Mouse (Mus musculus) MEL (cell line): ENCODE results near the gene Ergic1. TPM values are rescaled to one million over a fixed set of nuclear protein-coding genes. Genes with fewer than 3 reads are reported as not detected.

Source experiments
- DNase-seq: peaks from one replicate; pipeline ENCODE4 v3.0.0; 2011; ENCODE audit warnings: low read depth, low spot score
- H3K27ac ChIP-seq: 2 replicates; pipeline ENCODE4 v1.5.1; 2012; ENCODE audit warnings: low read depth, mild to moderate bottlenecking, control low read depth, low read length, moderate library complexity; ENCODE audit not compliant: control insufficient read depth
- H3K27me3 ChIP-seq, 2 experiments: fragments of 150-350 bp in 1 of 2; sonication (generic) in 1 of 2; 2 replicates each; pipeline ENCODE4 v1.6.1; 2012; ENCODE audit warnings: low read length in 2 of 2, mild to moderate bottlenecking in 2 of 2, improper control_type of control experiment in 1 of 2, moderate library complexity in 1 of 2; ENCODE audit not compliant: insufficient read depth in 2 of 2, control insufficient read depth in 1 of 2
- H3K36me3 ChIP-seq, 2 experiments: 2 replicates each; pipeline ENCODE4 v1.6.1; 2012 to 2014; ENCODE audit warnings: low read length in 2 of 2, improper control_type of control experiment in 1 of 2, inconsistent platforms in 1 of 2, mild to moderate bottlenecking in 1 of 2; ENCODE audit not compliant: insufficient read depth in 2 of 2, control insufficient read depth in 1 of 2
- H3K4me1 ChIP-seq, 2 experiments: fragments of 150-350 bp in 1 of 2; sonication (generic) in 1 of 2; 2 replicates each; pipeline ENCODE4 v1.6.1; 2012; ENCODE audit warnings: low read length in 2 of 2, improper control_type of control experiment in 1 of 2, mild to moderate bottlenecking in 1 of 2; ENCODE audit not compliant: insufficient read depth in 2 of 2, control insufficient read depth in 1 of 2
- H3K4me3 ChIP-seq, 2 experiments: fragments of 150-350 bp in 1 of 2; sonication (generic) in 1 of 2; 2 replicates each; pipeline ENCODE4 v1.5.1; 2012; ENCODE audit warnings: low read depth in 2 of 2, low read length in 2 of 2, mild to moderate bottlenecking in 2 of 2, moderate library complexity in 2 of 2, control low read depth in 1 of 2, improper control_type of control experiment in 1 of 2; ENCODE audit not compliant: control insufficient read depth in 1 of 2, insufficient read depth in 1 of 2
- H3K79me2 ChIP-seq: 2 replicates; pipeline ENCODE4 v1.6.1; 2012; ENCODE audit warnings: mild to moderate bottlenecking, low read length, moderate library complexity; ENCODE audit not compliant: control insufficient read depth, poor library complexity, insufficient read depth
- H3K9ac ChIP-seq: 2 replicates; pipeline ENCODE4 v1.6.1; 2012; ENCODE audit warnings: low read depth, mild to moderate bottlenecking, control low read depth, low read length, moderate library complexity; ENCODE audit not compliant: control insufficient read depth, poor library complexity, severe bottlenecking
- H3K9me3 ChIP-seq: fragments of 150-350 bp; sonication (generic); replicated peaks from 2 replicates; pipeline ENCODE4 v1.6.1; 2012; ENCODE audit warnings: mild to moderate bottlenecking, low read length, improper control_type of control experiment, moderate library complexity; ENCODE audit not compliant: insufficient read depth
- BHLHE40 ChIP-seq: IDR thresholded peaks from 2 replicates; pipeline ENCODE4 v1.6.1; 2012; ENCODE audit warnings: low read depth, mild to moderate bottlenecking, inconsistent platforms, low read length, improper control_type of control experiment, borderline replicate concordance
- CHD1 ChIP-seq: IDR thresholded peaks from 2 replicates; pipeline ENCODE4 v1.6.1; 2012; ENCODE audit warnings: low read depth, mild to moderate bottlenecking, inconsistent platforms, low read length, improper control_type of control experiment
- CHD2 ChIP-seq: IDR thresholded peaks from 2 replicates; pipeline ENCODE4 v1.6.1; 2011; ENCODE audit warnings: low read length, improper control_type of control experiment
- CTCF ChIP-seq, 3 experiments: IDR thresholded peaks in 2 of 3; conservative IDR thresholded peaks in 1 of 3; 2 replicates each; pipeline ENCODE4 v1.5.1; 2011 to 2012; ENCODE audit warnings: low read length in 3 of 3, low read depth in 2 of 3, mild to moderate bottlenecking in 2 of 3, improper control_type of control experiment in 1 of 3, inconsistent platforms in 1 of 3, mixed read lengths in 1 of 3, moderate library complexity in 1 of 3; ENCODE audit not compliant: control insufficient read depth in 1 of 3, insufficient read depth in 1 of 3, poor library complexity in 1 of 3, severe bottlenecking in 1 of 3
- E2F4 ChIP-seq: IDR thresholded peaks from 2 replicates; pipeline ENCODE4 v1.6.1; 2011; ENCODE audit warnings: low read depth, low read length, improper control_type of control experiment, borderline replicate concordance
- ELF1 ChIP-seq: IDR thresholded peaks from 2 replicates; pipeline ENCODE4 v1.6.1; 2014; ENCODE audit warnings: low read depth, mild to moderate bottlenecking, inconsistent platforms, low read length, improper control_type of control experiment, moderate library complexity
- EP300 ChIP-seq, 2 experiments: IDR thresholded peaks; 2 replicates each; pipeline ENCODE4 v1.6.1; 2011; ENCODE audit warnings: improper control_type of control experiment in 2 of 2, low read length in 2 of 2, low read depth in 1 of 2, mild to moderate bottlenecking in 1 of 2
- ETS1 ChIP-seq: IDR thresholded peaks from 2 replicates; pipeline ENCODE4 v1.6.1; 2012; ENCODE audit warnings: low read depth, mild to moderate bottlenecking, inconsistent platforms, low read length, improper control_type of control experiment, moderate library complexity
- GATA1 ChIP-seq: IDR thresholded peaks from 2 replicates; pipeline ENCODE4 v1.6.1; 2011; ENCODE audit warnings: low read depth, low read length, improper control_type of control experiment
- HCFC1 ChIP-seq: IDR thresholded peaks from 2 replicates; pipeline ENCODE4 v1.6.1; 2012; ENCODE audit warnings: low read depth, mild to moderate bottlenecking, inconsistent platforms, low read length, improper control_type of control experiment, moderate library complexity
- JUND ChIP-seq: IDR thresholded peaks from 2 replicates; pipeline ENCODE4 v1.6.1; 2011; ENCODE audit warnings: low read depth, mild to moderate bottlenecking, improper control_type of control experiment, low read length
- MAFK ChIP-seq: IDR thresholded peaks from 2 replicates; pipeline ENCODE4 v1.6.1; 2011; ENCODE audit warnings: low read depth, mild to moderate bottlenecking, low read length, improper control_type of control experiment, borderline replicate concordance
- MAX ChIP-seq: IDR thresholded peaks from 2 replicates; pipeline ENCODE4 v1.6.1; 2011; ENCODE audit warnings: low read length, improper control_type of control experiment
- MAZ ChIP-seq: IDR thresholded peaks from 2 replicates; pipeline ENCODE4 v1.6.1; 2012; ENCODE audit warnings: low read depth, mild to moderate bottlenecking, inconsistent platforms, low read length, improper control_type of control experiment
- MEF2A ChIP-seq: IDR thresholded peaks from 2 replicates; pipeline ENCODE4 v1.6.1; 2014; ENCODE audit warnings: low read depth, mild to moderate bottlenecking, inconsistent platforms, low read length, improper control_type of control experiment; ENCODE audit not compliant: poor library complexity, insufficient replicate concordance, severe bottlenecking; ENCODE audit errors: extremely low read depth
- MXI1 ChIP-seq: IDR thresholded peaks from 2 replicates; pipeline ENCODE4 v1.6.1; 2011; ENCODE audit warnings: mild to moderate bottlenecking, low read depth, low read length, improper control_type of control experiment
- MYB ChIP-seq: IDR thresholded peaks from 2 replicates; pipeline ENCODE4 v1.6.1; 2011; ENCODE audit warnings: mild to moderate bottlenecking, low read depth, low read length, improper control_type of control experiment
- MYC ChIP-seq: IDR thresholded peaks from 2 replicates; pipeline ENCODE4 v1.6.1; 2011; ENCODE audit warnings: low read depth, mild to moderate bottlenecking, low read length, improper control_type of control experiment, moderate library complexity
- NELFE ChIP-seq: IDR thresholded peaks from 2 replicates; pipeline ENCODE4 v1.6.1; 2011; ENCODE audit warnings: low read depth, low read length, improper control_type of control experiment
- NRF1 ChIP-seq: IDR thresholded peaks from 2 replicates; pipeline ENCODE4 v1.6.1; 2014; ENCODE audit warnings: low read depth, mild to moderate bottlenecking, inconsistent platforms, low read length, improper control_type of control experiment, moderate library complexity; ENCODE audit not compliant: poor library complexity, insufficient read depth, severe bottlenecking
- POLR2AphosphoS2 ChIP-seq: IDR thresholded peaks from 2 replicates; pipeline ENCODE4 v1.6.1; 2011; ENCODE audit warnings: low read length, improper control_type of control experiment
- POLR2AphosphoS5 ChIP-seq: IDR thresholded peaks from 2 replicates; pipeline ENCODE4 v1.6.1; 2012; ENCODE audit warnings: low read depth, borderline replicate concordance, mild to moderate bottlenecking, inconsistent platforms, low read length, moderate library complexity, mixed read lengths
- SMC3 ChIP-seq: IDR thresholded peaks from 2 replicates; pipeline ENCODE4 v1.6.1; 2011; ENCODE audit warnings: low read depth, low read length, improper control_type of control experiment
- TAL1 ChIP-seq: IDR thresholded peaks from 2 replicates; pipeline ENCODE4 v1.6.1; 2012; ENCODE audit warnings: mild to moderate bottlenecking, inconsistent platforms, low read length, moderate library complexity, mixed read lengths
- TBP ChIP-seq: IDR thresholded peaks from 2 replicates; pipeline ENCODE4 v1.8.0; 2011; ENCODE audit warnings: low read depth, low read length, improper control_type of control experiment
- UBTF ChIP-seq: IDR thresholded peaks from 2 replicates; pipeline ENCODE4 v1.6.1; 2012; ENCODE audit warnings: low read depth, mild to moderate bottlenecking, inconsistent platforms, low read length, improper control_type of control experiment, moderate library complexity, borderline replicate concordance; ENCODE audit not compliant: insufficient read depth
- USF1 ChIP-seq: IDR thresholded peaks from 2 replicates; pipeline ENCODE4 v1.6.1; 2014; ENCODE audit warnings: low read depth, mild to moderate bottlenecking, inconsistent platforms, low read length, improper control_type of control experiment, moderate library complexity
- USF2 ChIP-seq, 2 experiments: IDR thresholded peaks; 2 replicates each; pipeline ENCODE4 v1.6.1; 2011 to 2012; ENCODE audit warnings: improper control_type of control experiment in 2 of 2, low read length in 2 of 2, borderline replicate concordance in 1 of 2, inconsistent platforms in 1 of 2, low read depth in 1 of 2, mild to moderate bottlenecking in 1 of 2; ENCODE audit not compliant: insufficient read depth in 1 of 2
- ZMIZ1 ChIP-seq: IDR thresholded peaks from 2 replicates; pipeline ENCODE4 v1.6.1; 2012; ENCODE audit warnings: low read depth, mild to moderate bottlenecking, inconsistent platforms, low read length, improper control_type of control experiment, moderate library complexity
- ZNF384 ChIP-seq: IDR thresholded peaks from 2 replicates; pipeline ENCODE4 v1.6.1; 2012; ENCODE audit warnings: low read depth, mild to moderate bottlenecking, inconsistent platforms, low read length, improper control_type of control experiment
- polyA plus RNA-seq, 2 experiments: library from polyadenylated mRNA; stranded (reverse) in 1 of 2; unstranded in 1 of 2; fragments of >175 nt in 1 of 2; fragments of >200 nt in 1 of 2; gene quantifications; 2 replicates each; pipeline versions ENCODE4 v1.2.1 to v1.2.4; 2012; ENCODE audit warnings: low replicate concordance in 2 of 2, low read depth in 1 of 2; ENCODE audit not compliant: insufficient read length in 2 of 2, insufficient read depth in 1 of 2, missing spikeins in 1 of 2
- total RNA-seq: library from RNA; depleted of rRNA; stranded (reverse); fragments of 300-350 nt; gene quantifications from 2 replicates; pipeline ENCODE4 v1.2.3, GENCODE M21; 2012

Ergic1 gene
- total and polyA plus RNA-seq, 3 experiments, result 78.5 to 730 (median 95.6) TPM

DNA sequence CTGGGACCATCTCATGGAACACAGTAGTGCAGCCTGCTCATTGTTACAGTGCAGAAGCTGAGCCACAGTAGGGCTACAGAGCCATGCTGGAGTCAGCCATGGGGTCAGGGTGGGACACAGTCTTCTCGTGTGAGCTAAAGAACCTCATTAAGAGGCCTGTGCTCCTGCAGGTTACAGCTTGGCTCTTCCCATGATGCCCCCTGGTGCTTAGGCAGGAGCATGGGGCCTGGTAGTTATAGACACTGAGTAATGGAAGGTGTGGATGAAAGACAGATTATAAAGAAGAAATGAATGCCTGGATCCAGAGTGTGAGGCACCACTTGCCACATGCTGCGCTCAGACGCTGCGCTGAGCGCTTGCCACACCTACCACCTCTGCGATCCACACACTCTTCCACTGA, 67.2 kb downstream of the Ergic1 start:
- no peaks in the 10 kb centered on the region for H3K79me2 ChIP-seq
- no peaks in the 10 kb centered on the region for H3K27me3 ChIP-seq
- H3K9me3 ChIP-seq, result no peaks in the 10 kb centered on the region
- H3K9ac ChIP-seq, result no peak overlapping the region
- H3K4me3 ChIP-seq, result no peak overlapping the region
- DNase-seq, result no peak
- H3K27ac ChIP-seq, result no peak overlapping the region
- peaks cover 0 to 7% of the 10 kb centered on the region in 2 experiments; a peak in 1 of 4 replicates for H3K36me3 ChIP-seq
- H3K4me1 ChIP-seq, result no peaks in the 10 kb centered on the region
- no peak for TF ChIP-seq NELFE
- no peak for TF ChIP-seq ZNF384
- TF ChIP-seq EP300 (IDR thresholded peaks at IDR 0.05; ENCODE audit: low read depth in 1 of 2, low read length in 2 of 2), result no peak
- no peak for TF ChIP-seq POLR2AphosphoS2
- TF ChIP-seq MEF2A, result no peak
- TF ChIP-seq MAFK, result no peak
- TF ChIP-seq ELF1, result no peak
- no peak for TF ChIP-seq MAX
- no peak for TF ChIP-seq BHLHE40
- no peak for TF ChIP-seq CHD1
- no peak for TF ChIP-seq POLR2AphosphoS5
- TF ChIP-seq MAZ, result no peak
- TF ChIP-seq HCFC1, result no peak
- no peak for TF ChIP-seq MYC
- no peak for TF ChIP-seq USF1
- TF ChIP-seq UBTF, result no peak
- no peak for TF ChIP-seq GATA1
- no peak for TF ChIP-seq TBP

DNA sequence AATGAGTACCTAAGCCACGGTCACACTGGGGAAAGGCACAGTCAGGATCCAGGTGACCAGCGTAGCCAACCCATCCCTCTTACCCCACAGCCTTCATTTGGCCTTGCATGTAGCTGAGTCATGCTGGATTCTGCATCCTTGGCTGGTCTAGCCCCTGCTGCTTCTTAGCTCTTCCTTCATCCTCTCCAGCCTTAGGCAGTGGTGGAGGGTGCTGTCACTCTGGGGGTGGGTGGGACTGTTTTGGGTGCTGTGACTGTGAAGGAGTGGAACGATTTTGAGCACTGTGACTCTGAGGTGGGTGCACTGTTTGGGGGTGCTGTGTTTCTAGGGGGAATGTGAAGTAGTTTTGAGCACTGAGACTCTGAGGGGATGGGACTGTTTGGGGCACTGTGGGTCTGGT, 67.6 kb downstream of the Ergic1 start:
- peaks cover 0 to 7% of the 10 kb centered on the region in 2 experiments; a peak in 1 of 4 replicates for H3K36me3 ChIP-seq
- no peak overlapping the region for H3K4me3 ChIP-seq
- no peaks in the 10 kb centered on the region for H3K27me3 ChIP-seq
- H3K4me1 ChIP-seq, result no peaks in the 10 kb centered on the region
- no peaks in the 10 kb centered on the region for H3K9me3 ChIP-seq
- H3K79me2 ChIP-seq, result no peaks in the 10 kb centered on the region
- no peak for DNase-seq
- no peak overlapping the region for H3K9ac ChIP-seq
- no peak overlapping the region for H3K27ac ChIP-seq
- TF ChIP-seq NRF1 (no peak), TAL1 (no peak), HCFC1 (no peak), MXI1 (no peak), GATA1 (no peak), E2F4 (no peak), NELFE (no peak), ZMIZ1 (no peak), ETS1 (no peak), CHD1 (no peak), UBTF (no peak), CHD2 (no peak), CTCF (IDR thresholded peaks at IDR 0.05 in 2 of 3, conservative IDR thresholded peaks at IDR 0.05 in 1 of 3; ENCODE audit: control insufficient read depth in 1 of 3, insufficient read depth in 1 of 3, low read depth in 2 of 3, low read length in 3 of 3, poor library complexity in 1 of 3, severe bottlenecking in 1 of 3) (no peak), MYB (no peak), SMC3 (no peak), JUND (no peak), USF2 (IDR thresholded peaks at IDR 0.05; ENCODE audit: borderline replicate concordance in 1 of 2, insufficient read depth in 1 of 2, low read depth in 1 of 2, low read length in 2 of 2) (no peak)
